Mouse (Mus musculus): ENCODE data around the gene Pfas. TPM values are rescaled to one million over a fixed set of nuclear protein-coding genes. Genes with fewer than 3 reads are reported as not detected.
A peak's percentile ranks its signal among the peaks of the same experiment; 100 is the strongest.

The Pfas gene
- 15.5 and 20.2 TPM in 2 replicates for polyA plus RNA-seq (2015; fragmentation: Nextera tagmentation; extraction: Ambion mirVana)

GRCm38 (mm10) chr11:69008182-69009121 lies at the start of gene Pfas:
TSS of gene Pfas (minus strand) at chr11:69008460.
- Histone ChIP-seq H3K27me3 (replicated peaks) (no peaks in the 10 kb centered on the region), H3K9ac (replicated peaks) (peak within 1 kb of the TSS; percentile 53), H3K4me1 (peaks cover 26% of the 10 kb centered on the region), H3K27ac (replicated peaks) (peak within 1 kb of the TSS; percentile 69), H3K9me3 (replicated peaks) (no peaks in the 10 kb centered on the region), H3K4me2 (peak within 1 kb of the TSS; percentile 57), H3K4me3 (replicated peaks) (peak within 1 kb of the TSS; percentile 54), H3K36me3 (0 out of 2 replicates have a peak, but pooled peaks cover 2% of the 10 kb centered on the region)
- WGBS = 9% methylated on average over 38 of the region's 38 CpGs
- ATAC-seq (ENCODE audit: low FRiP score) = peak; percentile 80

DNA sequence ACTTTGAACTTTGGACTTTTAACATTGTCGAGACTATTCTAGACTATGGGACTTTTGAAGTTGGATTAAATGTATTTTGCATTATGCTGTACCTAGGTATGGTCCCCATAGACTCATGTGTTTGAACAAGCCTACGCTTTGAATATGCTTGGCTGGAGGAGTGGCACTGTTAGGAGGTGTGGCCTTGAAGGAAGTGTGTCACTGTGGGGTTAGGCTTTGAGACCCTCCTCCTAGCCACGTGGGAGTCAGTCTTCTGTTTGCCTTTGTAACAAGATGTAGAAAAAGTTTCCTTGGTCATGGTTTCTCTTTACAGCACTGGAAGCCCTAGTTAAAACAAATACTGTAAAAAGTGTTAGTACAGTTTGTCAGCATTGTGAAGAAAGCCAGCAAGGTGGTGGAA lies 45.6 kb upstream of the Pfas start:
- Histone ChIP-seq H3K4me2 (no peak overlapping the region), H3K4me3 (replicated peaks) (no peak overlapping the region), H3K27me3 (replicated peaks) (no peaks in the 10 kb centered on the region), H3K9ac (replicated peaks) (no peak overlapping the region), H3K36me3 (no peaks in the 10 kb centered on the region), H3K9me3 (replicated peaks) (no peaks in the 10 kb centered on the region), H3K27ac (replicated peaks) (no peak overlapping the region), H3K4me1 (peaks cover 9% of the 10 kb centered on the region)
- ATAC-seq (ENCODE audit: low FRiP score) = no peak
- 80% methylated on average over 3 of the region's 3 CpGs for WGBS

- no peak for ATAC-seq (ENCODE audit: low FRiP score)
- 78% methylated on average over 2 of the region's 2 CpGs for WGBS
- Histone ChIP-seq H3K4me1 (peaks cover under 1% of the 10 kb centered on the region), H3K36me3 (no peaks in the 10 kb centered on the region), H3K4me3 (replicated peaks) (no peak overlapping the region), H3K27ac (replicated peaks) (no peak overlapping the region), H3K9me3 (replicated peaks) (no peaks in the 10 kb centered on the region), H3K27me3 (replicated peaks) (no peaks in the 10 kb centered on the region), H3K4me2 (no peak overlapping the region), H3K9ac (replicated peaks) (no peak overlapping the region)
These were observed 44.7 kb upstream of the Pfas start for GRCm38 (mm10) chr11:69052824-69053421.

DNA sequence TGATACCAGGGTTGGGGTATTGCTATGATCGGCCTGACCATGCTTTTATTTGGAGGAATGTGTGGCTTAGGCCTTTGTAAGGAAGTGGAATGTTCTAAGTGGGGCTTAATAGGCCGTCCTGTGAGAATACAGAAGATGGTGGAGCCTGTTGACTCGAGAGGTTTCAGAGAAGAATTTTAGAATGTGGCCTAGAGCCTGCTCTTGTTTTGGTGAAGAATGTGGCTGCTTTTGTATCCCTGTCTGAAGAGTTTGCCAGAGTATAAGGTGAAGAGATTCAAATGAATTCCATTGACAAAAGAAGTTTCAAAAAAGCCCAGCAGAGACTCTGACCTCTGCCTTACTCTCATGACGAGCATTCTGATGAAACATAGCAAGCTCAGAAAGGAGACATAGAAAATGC lies 43.5 kb upstream of the Pfas start:
- H3K36me3 ChIP-seq = no peaks in the 10 kb centered on the region
- H3K9ac ChIP-seq (replicated peaks) = no peak overlapping the region
- 0 out of 2 replicates have a peak, but pooled peaks cover under 1% of the 10 kb centered on the region for H3K4me1 ChIP-seq
- H3K4me3 ChIP-seq (replicated peaks) = no peak overlapping the region
- ATAC-seq (ENCODE audit: low FRiP score) = no peak
- no peak overlapping the region for H3K4me2 ChIP-seq
- WGBS = 77% methylated on average over 4 of the region's 4 CpGs
- H3K27me3 ChIP-seq (replicated peaks) = no peaks in the 10 kb centered on the region
- no peak overlapping the region for H3K27ac ChIP-seq (replicated peaks)
- no peaks in the 10 kb centered on the region for H3K9me3 ChIP-seq (replicated peaks)

DNA sequence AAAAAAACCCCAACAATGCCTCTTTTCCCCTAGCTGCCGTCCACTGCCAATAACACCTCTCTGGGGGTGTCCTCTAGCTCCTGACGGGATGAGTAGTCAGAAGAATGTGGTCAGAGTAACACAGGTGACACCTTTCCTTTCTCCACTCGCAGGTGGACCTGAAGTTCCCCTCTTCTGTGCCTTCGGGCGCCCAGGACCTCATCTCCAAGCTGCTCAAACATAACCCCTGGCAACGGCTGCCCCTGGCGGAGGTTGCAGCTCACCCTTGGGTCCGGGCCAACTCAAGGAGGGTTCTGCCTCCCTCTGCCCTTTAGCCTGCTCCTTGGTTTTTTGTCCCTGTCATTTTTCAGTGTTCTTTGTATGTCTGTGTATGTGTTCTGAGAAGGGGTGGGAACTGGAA lies 42.5 kb upstream of the Pfas start:
- WGBS = 80% methylated on average over 8 of the region's 8 CpGs
- ATAC-seq (ENCODE audit: low FRiP score) = no peak

GRCm38 (mm10) chr11:69048151-69048550 lies 39.9 kb upstream of the Pfas start:
- Histone ChIP-seq H3K9me3 (replicated peaks) (no peaks in the 10 kb centered on the region), H3K4me2 (no peak overlapping the region), H3K4me1 (peaks cover 12% of the 10 kb centered on the region), H3K27ac (replicated peaks) (no peak overlapping the region), H3K27me3 (replicated peaks) (no peaks in the 10 kb centered on the region), H3K36me3 (no peaks in the 10 kb centered on the region), H3K4me3 (replicated peaks) (no peak overlapping the region), H3K9ac (replicated peaks) (no peak overlapping the region)
- ATAC-seq (ENCODE audit: low FRiP score) = no peak
- whole genome bisulfite sequencing = 95% methylated on average over 14 of the region's 14 CpGs

More for the DNA sequence above, 42.5 kb upstream of the Pfas start:
- Histone ChIP-seq H3K4me3 (replicated peaks) (no peak overlapping the region), H3K9ac (replicated peaks) (no peak overlapping the region), H3K36me3 (no peaks in the 10 kb centered on the region), H3K27ac (replicated peaks) (no peak overlapping the region), H3K9me3 (replicated peaks) (no peaks in the 10 kb centered on the region), H3K27me3 (replicated peaks) (no peaks in the 10 kb centered on the region), H3K4me2 (no peak overlapping the region), H3K4me1 (peaks cover 9% of the 10 kb centered on the region)

DNA sequence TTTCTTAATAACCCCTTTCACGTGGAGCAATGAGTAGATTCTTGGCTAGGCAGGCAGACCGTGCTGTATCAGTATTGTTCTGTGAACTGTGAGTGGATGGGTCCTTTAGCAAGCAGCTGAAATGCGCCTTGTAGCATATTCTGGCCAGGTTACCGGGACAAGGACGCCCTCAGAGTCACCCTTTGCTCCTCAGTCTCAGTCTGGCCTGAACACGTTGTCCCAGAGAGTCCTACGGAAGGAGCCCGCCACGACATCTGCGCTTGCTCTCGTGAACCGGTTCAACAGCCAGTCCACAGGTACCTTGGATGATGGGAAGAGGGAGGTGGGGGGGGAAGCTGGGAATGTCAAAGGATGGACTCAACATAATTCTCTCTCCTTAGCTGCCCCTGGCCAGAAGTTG lies 39.3 kb upstream of the Pfas start:
- Histone ChIP-seq H3K9me3 (replicated peaks) (no peaks in the 10 kb centered on the region), H3K36me3 (no peaks in the 10 kb centered on the region), H3K4me1 (peaks cover 12% of the 10 kb centered on the region), H3K27me3 (replicated peaks) (no peaks in the 10 kb centered on the region), H3K4me2 (peak overlapping the region; percentile 100; the same call in 1 of the 2 replicates), H3K27ac (replicated peaks) (no peak overlapping the region), H3K9ac (replicated peaks) (no peak overlapping the region), H3K4me3 (replicated peaks) (no peak overlapping the region)
- ATAC-seq (ENCODE audit: low FRiP score) = no peak
- 89% methylated on average over 12 of the region's 12 CpGs for WGBS

DNA sequence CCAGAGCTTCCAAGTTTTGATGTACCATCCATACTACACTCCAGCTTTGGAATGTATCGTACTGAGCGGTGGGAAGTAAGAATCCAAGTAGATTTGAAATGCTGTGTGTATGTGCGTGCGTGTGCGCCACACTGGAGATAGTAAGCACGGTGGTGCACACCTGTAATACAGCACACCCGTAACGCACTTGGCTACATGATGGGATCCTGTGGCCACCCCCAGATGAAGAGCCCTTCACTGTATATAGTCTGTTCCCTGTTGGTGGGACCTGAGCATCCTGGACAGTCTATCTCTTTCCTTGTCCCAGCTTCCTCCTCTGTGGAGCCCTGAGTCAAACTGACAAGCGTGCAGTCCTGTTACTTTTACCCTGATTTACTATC lies 38.1 kb upstream of the Pfas start:
- no peak for ATAC-seq (ENCODE audit: low FRiP score)
- 14% methylated on average over 9 of the region's 9 CpGs for WGBS
- Histone ChIP-seq H3K4me1 (peaks cover 12% of the 10 kb centered on the region), H3K27me3 (replicated peaks) (no peaks in the 10 kb centered on the region), H3K4me3 (replicated peaks) (peak overlapping the region; percentile 63), H3K27ac (replicated peaks) (no peak overlapping the region), H3K9me3 (replicated peaks) (no peaks in the 10 kb centered on the region), H3K9ac (replicated peaks) (peak overlapping the region; percentile 45; the same call in 1 of the 2 replicates), H3K36me3 (no peaks in the 10 kb centered on the region), H3K4me2 (peak overlapping the region; percentile 100)

- ATAC-seq (ENCODE audit: low FRiP score) = peak; percentile 19; the same call in 1 of the 2 replicates
- Histone ChIP-seq H3K27me3 (replicated peaks) (no peaks in the 10 kb centered on the region), H3K27ac (replicated peaks) (no peak within 1 kb of the TSS; the same call in 1 of the 2 replicates), H3K4me1 (peaks cover 12% of the 10 kb centered on the region), H3K4me3 (replicated peaks) (peak within 1 kb of the TSS; percentile 63), H3K36me3 (no peaks in the 10 kb centered on the region), H3K9ac (replicated peaks) (peak within 1 kb of the TSS; percentile 45), H3K9me3 (replicated peaks) (no peaks in the 10 kb centered on the region), H3K4me2 (peak within 1 kb of the TSS; percentile 100)
- WGBS = under 1% methylated on average over 53 of the region's 54 CpGs
These were observed 37.5 kb upstream of the Pfas start, which contains the start of gene Aurkb for GRCm38 (mm10) chr11:69045531-69046394. TSS of gene Aurkb (plus strand) at chr11:69045647.

DNA sequence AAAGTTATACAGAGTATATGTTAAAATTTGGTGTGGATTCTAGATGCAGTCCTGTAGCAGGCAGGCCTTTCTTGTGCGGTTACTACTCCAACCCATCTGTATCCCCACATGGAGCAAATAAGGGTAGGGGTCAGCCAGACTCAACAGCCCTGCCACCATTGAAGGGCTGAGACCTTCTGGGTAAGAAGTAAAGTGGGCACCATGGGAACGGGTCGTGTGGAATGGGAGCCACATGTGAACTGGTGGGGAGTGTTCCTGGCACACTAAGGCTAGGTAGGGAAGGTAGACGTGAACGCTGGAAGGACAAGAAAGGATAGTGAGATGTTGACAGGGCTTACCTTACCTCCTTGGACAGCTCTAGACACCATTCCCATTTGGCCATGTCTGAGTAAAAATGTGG lies 29.9 kb upstream of the Pfas start:
- Histone ChIP-seq H3K4me2 (peak overlapping the region; percentile 70; the same call in 1 of the 2 replicates), H3K27me3 (replicated peaks) (no peaks in the 10 kb centered on the region), H3K27ac (replicated peaks) (peak overlapping the region; percentile 82), H3K4me1 (peaks cover 32% of the 10 kb centered on the region), H3K9ac (replicated peaks) (no peak overlapping the region), H3K9me3 (replicated peaks) (no peaks in the 10 kb centered on the region), H3K36me3 (peaks cover 20% of the 10 kb centered on the region), H3K4me3 (replicated peaks) (no peak overlapping the region)
- ATAC-seq (ENCODE audit: low FRiP score) = no peak
- 77% methylated on average over 5 of the region's 5 CpGs for WGBS
